Comparison of ENCODE assay signal across 23 mouse cellular contexts in genomic region chr3:6819332-6819731, GRCm38 (mm10).
DNase-seq lines count a peak whose midpoint lies in the region; ATAC-seq and TF ChIP-seq lines count a peak whose summit lies in the region.
"Had no signal": no experiment of that assay in that cellular context is flagged by ENCODE, and none has a peak within 500 bp of the region (broad histone marks: within the 10 kb centered on the region; RNA-seq: fewer than 3 reads in every experiment).

No protein-coding gene starts in this region.

- H3K27ac ChIP-seq in lung, embryonic 14.5 days (ENCODE audit: low read depth): no peak overlapping the region
- H3K27ac ChIP-seq in MEL (ENCODE audit: control insufficient read depth, low read depth, low read length): peak overlapping the region; percentile 54
- H3K27ac ChIP-seq in embryonic facial prominence, embryonic 13.5 days: no peak overlapping the region
- H3K27ac ChIP-seq: forebrain, embryonic 15.5 days; heart, embryonic 15.5 days; hindbrain, embryonic 13.5 days; hindbrain, postnatal 0 days had no signal

- no peak overlapping the region for H3K4me2 ChIP-seq in lung, embryonic 14.5 days
- 0 out of 2 replicates have a peak overlapping the region, but pooled peaks have one; percentile 5 for H3K4me2 ChIP-seq in embryonic facial prominence, embryonic 13.5 days
- H3K4me2 ChIP-seq: forebrain, embryonic 15.5 days; heart, embryonic 11.5 days; heart, embryonic 15.5 days; hindbrain, embryonic 13.5 days had no signal

- H3K9me3 ChIP-seq in lung, embryonic 14.5 days (ENCODE audit: low read depth, low read length): no peaks in the 10 kb centered on the region
- H3K9me3 ChIP-seq in MEL (replicated peaks; ENCODE audit: insufficient read depth, low read length): no peaks in the 10 kb centered on the region
- H3K9me3 ChIP-seq in embryonic facial prominence, embryonic 13.5 days: no peaks in the 10 kb centered on the region
- H3K9me3 ChIP-seq: forebrain, embryonic 15.5 days; G1E; heart, embryonic 15.5 days; hindbrain, embryonic 13.5 days had no signal

- H3K36me3 ChIP-seq in lung, embryonic 14.5 days (ENCODE audit: insufficient read depth): no peaks in the 10 kb centered on the region
- peaks cover 0 to 7% of the 10 kb centered on the region in 2 experiments; a peak in 2 of 4 replicates for H3K36me3 ChIP-seq in MEL (ENCODE audit: control insufficient read depth in 1 of 2, insufficient read depth in 2 of 2, low read length in 2 of 2)
- no peaks in the 10 kb centered on the region for H3K36me3 ChIP-seq in embryonic facial prominence, embryonic 13.5 days
- H3K36me3 ChIP-seq: forebrain, embryonic 15.5 days; G1E; heart, embryonic 15.5 days; hindbrain, embryonic 13.5 days had no signal

- TF ChIP-seq CTCF in lung, embryonic 14.5 days (IDR thresholded peaks at IDR 0.05; ENCODE audit: low read depth): no peak
- TF ChIP-seq CTCF in MEL (IDR thresholded peaks at IDR 0.05 in 2 of 3, conservative IDR thresholded peaks at IDR 0.05 in 1 of 3; ENCODE audit: control insufficient read depth in 1 of 3, insufficient read depth in 1 of 3, low read depth in 2 of 3, low read length in 3 of 3, poor library complexity in 1 of 3, severe bottlenecking in 1 of 3): no peak

- H3K27me3 ChIP-seq in lung, embryonic 14.5 days (ENCODE audit: insufficient read depth, low read length): no peaks in the 10 kb centered on the region
- H3K27me3 ChIP-seq in MEL (ENCODE audit: control insufficient read depth in 1 of 2, insufficient read depth in 2 of 2, low read length in 2 of 2): no peaks in the 10 kb centered on the region
- H3K27me3 ChIP-seq in embryonic facial prominence, embryonic 13.5 days: no peaks in the 10 kb centered on the region
- H3K27me3 ChIP-seq: forebrain, embryonic 15.5 days; heart, embryonic 15.5 days; hindbrain, embryonic 13.5 days had no signal

- ATAC-seq in lung, embryonic 14.5 days (ENCODE audit: insufficient read depth): no peak
- no peak for ATAC-seq in embryonic facial prominence, embryonic 13.5 days (ENCODE audit: insufficient number of reproducible peaks, insufficient read depth, low FRiP score, low TSS enrichment, low read depth)
- ATAC-seq: CD4-positive, CD25-positive, alpha-beta regulatory T cell, adult 4 months; forebrain, embryonic 15.5 days; hindbrain, postnatal 0 days had no signal

- TF ChIP-seq EP300 in MEL (IDR thresholded peaks at IDR 0.05; ENCODE audit: low read depth in 1 of 2, low read length in 2 of 2): peak; percentile 76 to 86

- intact Hi-C loops in left cerebral cortex, postnatal 36 days (cut with DNase I): no loop called here

- no peaks in the 10 kb centered on the region for H3K4me1 ChIP-seq in lung, embryonic 14.5 days (ENCODE audit: insufficient read depth)
- peaks cover 0 to 7% of the 10 kb centered on the region in 2 experiments; a peak in 2 of 4 replicates for H3K4me1 ChIP-seq in MEL (ENCODE audit: control insufficient read depth in 1 of 2, insufficient read depth in 2 of 2, low read length in 2 of 2)
- H3K4me1 ChIP-seq in embryonic facial prominence, embryonic 13.5 days: no peaks in the 10 kb centered on the region
- H3K4me1 ChIP-seq: forebrain, embryonic 15.5 days; heart, embryonic 15.5 days; hindbrain, embryonic 13.5 days had no signal

- H3K4me3 ChIP-seq in lung, embryonic 14.5 days (ENCODE audit: low read depth, low read length): no peak overlapping the region
- H3K4me3 ChIP-seq in MEL (ENCODE audit: control insufficient read depth in 1 of 2, insufficient read depth in 1 of 2, low read depth in 2 of 2, low read length in 2 of 2): peak overlapping the region in 1 of 2 experiments; percentile 42; a peak in 2 of 4 replicates
- H3K4me3 ChIP-seq in embryonic facial prominence, embryonic 13.5 days: no peak overlapping the region
- H3K4me3 ChIP-seq: forebrain, embryonic 15.5 days; heart, embryonic 15.5 days; hindbrain, embryonic 13.5 days had no signal

- no peak overlapping the region for H3K9ac ChIP-seq in lung, embryonic 14.5 days
- H3K9ac ChIP-seq in MEL (ENCODE audit: control insufficient read depth, low read depth, low read length, poor library complexity, severe bottlenecking): no peak overlapping the region
- no peak overlapping the region for H3K9ac ChIP-seq in embryonic facial prominence, embryonic 13.5 days
- H3K9ac ChIP-seq: forebrain, embryonic 15.5 days; heart, embryonic 15.5 days; hindbrain, embryonic 13.5 days had no signal

- DNase-seq in embryo, embryonic 10 days (ENCODE audit: low spot score): peak; percentile 15
- no peak for DNase-seq in embryo, embryonic 9.5 days (ENCODE audit: extremely low spot score)
- DNase-seq in lung, embryonic 14.5 days: peak; percentile 4
- DNase-seq in lung, postnatal 10 days: no peak
- DNase-seq in MEL (ENCODE audit: low read depth, low spot score): peak; percentile 72
- no peak for DNase-seq in layer of hippocampus, adult 9-10 months (ENCODE audit: low spot score)
- no peak for DNase-seq in left cerebral cortex, postnatal 36 days (ENCODE audit: low spot score in 2 of 2)
- DNase-seq: adrenal gland, postnatal 10 days; B cell, adult 2 months; cerebellum, adult 11-12 months; cerebellum, adult 9-10 months; cerebellum, postnatal 25 days; gastrocnemius, postnatal 10 days; heart, adult 18-20 months; heart, postnatal 14 days had no signal

- 47% methylated on average over 7 of the region's 7 CpGs for WGBS in lung, embryonic 14.5 days
- WGBS in embryonic facial prominence, embryonic 13.5 days: 46% methylated on average over 7 of the region's 7 CpGs

- no peak for TF ChIP-seq POLR2A in MEL (IDR thresholded peaks at IDR 0.05; ENCODE audit: control insufficient read depth in 1 of 2, insufficient read depth in 1 of 2, low read depth in 1 of 2, low read length in 2 of 2, poor library complexity in 1 of 2)

- no peaks in the 10 kb centered on the region for H3K79me2 ChIP-seq in MEL (ENCODE audit: control insufficient read depth, insufficient read depth, low read length, poor library complexity)

- TF ChIP-seq RAD21 in MEL (IDR thresholded peaks at IDR 0.05; ENCODE audit: low read depth, low read length): no peak; the same call in 1 of the 2 replicates

TF ChIP-seq in MEL, 35 proteins besides CTCF, POLR2A, EP300 and RAD21:
- no peak for TF ChIP-seq KAT2A (conservative IDR thresholded peaks at IDR 0.05; ENCODE audit: low read depth, low read length)
- peak; percentile 44; the same call in 1 of the 2 replicates for TF ChIP-seq TCF12 (IDR thresholded peaks at IDR 0.05; ENCODE audit: low read depth, low read length)
- TF ChIP-seq GATA1 (IDR thresholded peaks at IDR 0.05; ENCODE audit: low read depth, low read length): peak; percentile 85
- TF ChIP-seq JUND (IDR thresholded peaks at IDR 0.05; ENCODE audit: low read depth, low read length): no peak
- peak; percentile 66 for TF ChIP-seq ETS1 (IDR thresholded peaks at IDR 0.05; ENCODE audit: low read depth, low read length)
- peak; percentile 71 for TF ChIP-seq MYB (IDR thresholded peaks at IDR 0.05; ENCODE audit: low read depth, low read length)
- TF ChIP-seq GABPA (IDR thresholded peaks at IDR 0.05; ENCODE audit: low read depth, low read length): no peak
- TF ChIP-seq POLR2AphosphoS2 (IDR thresholded peaks at IDR 0.05; ENCODE audit: low read length): no peak
- TF ChIP-seq NRF1 (IDR thresholded peaks at IDR 0.05; ENCODE audit: insufficient read depth, low read depth, low read length, poor library complexity, severe bottlenecking): no peak
- 0 out of 2 replicates have a peak, but pooled peaks have one; percentile 8 for TF ChIP-seq ELF1 (IDR thresholded peaks at IDR 0.05; ENCODE audit: low read depth, low read length)
- TF ChIP-seq UBTF (IDR thresholded peaks at IDR 0.05; ENCODE audit: borderline replicate concordance, insufficient read depth, low read depth, low read length): no peak
- TF ChIP-seq MEF2A (IDR thresholded peaks at IDR 0.05; ENCODE audit: extremely low read depth, insufficient replicate concordance, low read depth, low read length, poor library complexity, severe bottlenecking): no peak
- no peak for TF ChIP-seq MAX (IDR thresholded peaks at IDR 0.05; ENCODE audit: low read length)
- peak; percentile 54; the same call in 1 of the 2 replicates for TF ChIP-seq RCOR1 (IDR thresholded peaks at IDR 0.05; ENCODE audit: low read depth, low read length)
- no peak for TF ChIP-seq MYC (IDR thresholded peaks at IDR 0.05; ENCODE audit: low read depth, low read length)
- TF ChIP-seq CHD2 (IDR thresholded peaks at IDR 0.05; ENCODE audit: low read length): no peak; the same call in 1 of the 2 replicates

Comparison
In these comparisons a context has a peak if more than half of its experiments do, and no peak if none do; other contexts are left out.
1. DNase-seq: peak in embryo, embryonic 10 days (single experiment), lung, embryonic 14.5 days (single experiment) and MEL (single experiment); none in embryo, embryonic 9.5 days (single experiment), lung, postnatal 10 days (single experiment), layer of hippocampus, adult 9-10 months (single experiment) and left cerebral cortex, postnatal 36 days (0 of 2).